Mouse (Mus musculus) midbrain, embryonic 16.5 days (tissue): ENCODE data around the gene Mpdu1. TPM values are rescaled to one million over a fixed set of nuclear protein-coding genes. Genes with fewer than 3 reads are reported as not detected.
"Not testable (repeated sequence)": the region's sequence is repeated elsewhere in the genome, so short reads cannot be mapped to it uniquely, and the experiment has no call there.

Source experiments
- ATAC-seq: fragments of 200-750 bp; cut with Nextera tagmentation; 2 replicates; pipeline ENCODE4 v1.8.0; 2017; ENCODE audit warnings: moderate TSS enrichment
- H3K27ac ChIP-seq: fragments of 300-500 bp; sonication (generic); 2 replicates; pipeline ENCODE4 v1.5.1; 2014; ENCODE audit warnings: mild to moderate bottlenecking, low read length, mixed read lengths
- H3K27me3 ChIP-seq: fragments of 300-500 bp; sonication (generic); 2 replicates; pipeline ENCODE4 v1.6.1; 2014; ENCODE audit warnings: low read depth, low read length, mixed read lengths; ENCODE audit not compliant: control insufficient read depth, insufficient read depth
- H3K36me3 ChIP-seq: fragments of 300-500 bp; sonication (generic); 2 replicates; pipeline ENCODE4 v1.6.1; 2014; ENCODE audit warnings: mild to moderate bottlenecking, low read length, moderate library complexity, mixed read lengths; ENCODE audit not compliant: control insufficient read depth, insufficient read depth
- H3K4me1 ChIP-seq: fragments of 300-500 bp; sonication (generic); 2 replicates; pipeline ENCODE4 v1.6.1; 2014; ENCODE audit warnings: mild to moderate bottlenecking, low read length, mixed read lengths; ENCODE audit not compliant: control insufficient read depth, insufficient read depth
- H3K4me2 ChIP-seq: fragments of 300-500 bp; sonication (generic); 2 replicates; pipeline ENCODE4 v1.6.1; 2014; ENCODE audit warnings: mild to moderate bottlenecking, low read length, mixed read lengths
- H3K4me3 ChIP-seq: fragments of 300-500 bp; sonication (generic); 2 replicates; pipeline ENCODE4 v1.5.1; 2014; ENCODE audit warnings: low read depth, mild to moderate bottlenecking, low read length, moderate library complexity, mixed read lengths
- H3K9ac ChIP-seq: fragments of 300-500 bp; sonication (generic); 2 replicates; pipeline ENCODE4 v1.6.1; 2014; ENCODE audit warnings: low read depth, low read length, mixed read lengths
- H3K9me3 ChIP-seq: fragments of 300-500 bp; sonication (generic); replicated peaks from 2 replicates; pipeline ENCODE4 v1.6.1; 2014; ENCODE audit warnings: mild to moderate bottlenecking, low read length, mixed read lengths; ENCODE audit not compliant: control insufficient read depth, poor library complexity, severe bottlenecking
- WGBS: fragments of 180-500 bp; shearing (Covaris S2); extraction: QIAGEN DNeasy Blood & Tissue Kit; methylation state at CpG from one replicate; pipeline ENCODE4 v1.1.7; 2014; 5-methylcytosine and 5-hydroxymethylcytosine counted together
- polyA plus RNA-seq: library from polyadenylated mRNA; unstranded; fragments of >200 nt; fragmentation: Nextera tagmentation; extraction: Ambion mirVana; gene quantifications from 2 replicates; pipeline ENCODE4 v1.2.1, GENCODE M21; 2015

Gene Mpdu1
- polyA plus RNA-seq, 1 experiment from 2014 or later: 101 TPM

GRCm38 (mm10) chr11:69621571-69622268 lies 40.7 kb downstream of the Mpdu1 start, which contains the start of gene Sat2:
Gene Sat2 (plus strand): TSS chr11:69622024.
- no peaks in the 10 kb centered on the region for H3K27me3 ChIP-seq
- peak; percentile 86 for ATAC-seq
- peak within 1 kb of the TSS; percentile 75 for H3K4me2 ChIP-seq
- H3K4me1 ChIP-seq: peaks cover 10% of the 10 kb centered on the region
- H3K4me3 ChIP-seq: peak within 1 kb of the TSS; percentile 56
- H3K27ac ChIP-seq: peak within 1 kb of the TSS; percentile 83
- under 1% methylated on average over 20 of the region's 20 CpGs for WGBS
- H3K9ac ChIP-seq: peak within 1 kb of the TSS; percentile 80
- H3K36me3 ChIP-seq: no peaks in the 10 kb centered on the region
- H3K9me3 ChIP-seq: no peaks in the 10 kb centered on the region

GRCm38 (mm10) chr11:69620394-69621081 lies 41.9 kb downstream of the Mpdu1 start:
- no peaks in the 10 kb centered on the region for H3K9me3 ChIP-seq
- no peak overlapping the region for H3K4me3 ChIP-seq
- no peak overlapping the region for H3K4me2 ChIP-seq
- H3K4me1 ChIP-seq: peaks cover 10% of the 10 kb centered on the region
- no peaks in the 10 kb centered on the region for H3K36me3 ChIP-seq
- H3K27me3 ChIP-seq: no peaks in the 10 kb centered on the region
- WGBS: 89% methylated on average over 7 of the region's 7 CpGs
- H3K9ac ChIP-seq: no peak overlapping the region
- no peak overlapping the region for H3K27ac ChIP-seq
- ATAC-seq: no peak

GRCm38 (mm10) chr11:69617805-69618204 lies 44.6 kb downstream of the Mpdu1 start, which contains the start of gene Shbg:
Gene Shbg (minus strand): TSS chr11:69617905.
- no peak for ATAC-seq
- Histone ChIP-seq H3K9ac (no peak within 1 kb of the TSS), H3K4me2 (no peak within 1 kb of the TSS), H3K36me3 (no peaks in the 10 kb centered on the region), H3K27me3 (no peaks in the 10 kb centered on the region), H3K9me3 (no peaks in the 10 kb centered on the region), H3K4me1 (peaks cover 11% of the 10 kb centered on the region), H3K4me3 (no peak within 1 kb of the TSS), H3K27ac (no peak within 1 kb of the TSS)
- 76% methylated on average over 5 of the region's 5 CpGs for WGBS

GRCm38 (mm10) chr11:69616781-69617180 lies 45.7 kb downstream of the Mpdu1 start:
- H3K4me3 ChIP-seq: no peak overlapping the region
- WGBS: 45% methylated on average over 10 of the region's 10 CpGs
- no peaks in the 10 kb centered on the region for H3K9me3 ChIP-seq
- no peaks in the 10 kb centered on the region for H3K36me3 ChIP-seq
- no peak for ATAC-seq
- H3K4me1 ChIP-seq: peaks cover 7% of the 10 kb centered on the region
- no peaks in the 10 kb centered on the region for H3K27me3 ChIP-seq
- H3K9ac ChIP-seq: no peak overlapping the region
- no peak overlapping the region for H3K27ac ChIP-seq
- H3K4me2 ChIP-seq: no peak overlapping the region

GRCm38 (mm10) chr11:69614257-69614588 lies 48.2 kb downstream of the Mpdu1 start:
- H3K36me3 ChIP-seq, H3K4me2 ChIP-seq, H3K27ac ChIP-seq, H3K27me3 ChIP-seq, H3K9ac ChIP-seq, H3K4me3 ChIP-seq, H3K4me1 ChIP-seq, ATAC-seq, H3K9me3 ChIP-seq: not testable (repeated sequence)
- WGBS: 53% methylated on average over 11 of the region's 11 CpGs

GRCm38 (mm10) chr11:69613553-69614256 lies 48.7 kb downstream of the Mpdu1 start:
- Histone ChIP-seq H3K36me3 (no peaks in the 10 kb centered on the region), H3K27ac (no peak overlapping the region), H3K4me2 (peak overlapping the region; percentile 22), H3K9me3 (no peaks in the 10 kb centered on the region), H3K4me3 (no peak overlapping the region), H3K9ac (no peak overlapping the region), H3K27me3 (no peaks in the 10 kb centered on the region), H3K4me1 (peaks cover 4% of the 10 kb centered on the region; the same call in 1 of the 2 replicates)
- 3% methylated on average over 18 of the region's 19 CpGs for whole genome bisulfite sequencing
- ATAC-seq: no peak

GRCm38 (mm10) chr11:69610899-69611298 lies 51.5 kb downstream of the Mpdu1 start:
- Histone ChIP-seq H3K4me2 (no peak overlapping the region), H3K27me3 (no peaks in the 10 kb centered on the region), H3K4me1 (peaks cover 9% of the 10 kb centered on the region; the same call in 1 of the 2 replicates), H3K4me3 (no peak overlapping the region), H3K36me3 (no peaks in the 10 kb centered on the region), H3K9me3 (no peaks in the 10 kb centered on the region), H3K9ac (no peak overlapping the region), H3K27ac (no peak overlapping the region)
- WGBS: 74% methylated on average over 4 of the region's 4 CpGs
- ATAC-seq: no peak

- Histone ChIP-seq H3K9me3 (no peaks in the 10 kb centered on the region), H3K27ac (no peak overlapping the region), H3K4me1 (peaks cover 10% of the 10 kb centered on the region; the same call in 1 of the 2 replicates), H3K9ac (no peak overlapping the region), H3K27me3 (no peaks in the 10 kb centered on the region), H3K4me3 (no peak overlapping the region), H3K4me2 (no peak overlapping the region), H3K36me3 (no peaks in the 10 kb centered on the region)
- WGBS: 63% methylated on average over 7 of the region's 7 CpGs
- no peak for ATAC-seq
Observed at GRCm38 (mm10) chr11:69609416-69609815, 53.0 kb downstream of the Mpdu1 start.

- WGBS: 90% methylated on average over 3 of the region's 3 CpGs
- Histone ChIP-seq H3K9me3 (no peaks in the 10 kb centered on the region), H3K4me3 (no peak overlapping the region)
Observed at GRCm38 (mm10) chr11:69608525-69608924, 53.9 kb downstream of the Mpdu1 start.

More at GRCm38 (mm10) chr11:69608525-69608924, 53.9 kb downstream of the Mpdu1 start:
- Histone ChIP-seq H3K9ac (no peak overlapping the region), H3K4me2 (no peak overlapping the region), H3K27me3 (no peaks in the 10 kb centered on the region), H3K27ac (no peak overlapping the region), H3K36me3 (no peaks in the 10 kb centered on the region), H3K4me1 (peaks cover 15% of the 10 kb centered on the region)
- ATAC-seq: no peak
